Comparison of ENCODE assay signal across 20 mouse cellular contexts in the genomic region with DNA sequence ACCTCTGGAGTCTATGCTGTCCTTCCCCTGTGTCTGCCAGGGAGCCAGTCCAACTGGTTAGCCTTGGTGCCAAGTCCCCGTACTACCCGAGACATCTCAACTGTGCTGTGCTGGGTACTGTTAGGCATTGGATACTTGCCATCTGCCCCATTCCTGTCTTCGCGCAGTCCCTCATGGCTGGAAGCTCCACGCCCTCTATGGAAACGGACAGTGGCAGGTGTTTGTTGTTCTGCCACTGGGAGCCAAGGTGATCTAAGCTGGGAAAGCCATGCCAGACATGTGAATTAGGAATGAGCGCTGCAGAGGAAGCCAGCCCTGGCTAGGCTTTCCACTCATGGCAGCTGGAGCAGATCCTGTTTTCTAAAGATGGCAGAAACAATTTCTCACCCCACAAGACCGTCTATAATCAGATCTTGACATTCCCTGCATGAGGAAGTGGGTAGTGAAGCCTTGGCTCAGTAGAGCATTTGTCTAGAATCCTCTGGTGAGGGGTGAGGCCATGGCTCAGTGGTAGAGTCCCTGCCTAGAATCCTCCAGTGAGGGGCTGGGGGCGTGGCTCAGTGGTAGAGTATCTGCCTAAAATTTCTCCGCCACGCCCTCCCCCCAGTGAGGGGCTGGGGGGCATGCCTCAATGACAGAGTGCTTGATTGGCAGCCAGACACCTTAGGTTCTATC. TPM values are rescaled to one million over a fixed set of nuclear protein-coding genes. Genes with fewer than 3 reads are reported as not detected.
DNase-seq lines count a peak whose midpoint lies in the region; ATAC-seq and TF ChIP-seq lines count a peak whose summit lies in the region.
"Had no signal": no experiment of that assay in that cellular context is flagged by ENCODE, and none has a peak within 500 bp of the region (broad histone marks: within the 10 kb centered on the region; RNA-seq: fewer than 3 reads in every experiment).

No protein-coding gene starts in this region.

- no peak for TF ChIP-seq CTCF in C2C12 (IDR thresholded peaks at IDR 0.05; ENCODE audit: control insufficient read depth, insufficient read depth, insufficient read length)

- H3K9me3 ChIP-seq in heart, embryonic 11.5 days (replicated peaks; ENCODE audit: control insufficient read depth, low read length), result 0 out of 2 replicates have a peak, but pooled peaks cover 2% of the 10 kb centered on the region
- H3K9me3 ChIP-seq: forebrain, embryonic 15.5 days; liver, embryonic 15.5 days; neural tube, embryonic 15.5 days had no signal

- peak; percentile 61 for DNase-seq in heart, adult 8-10 months (ENCODE audit: low spot score)
- peak; percentile 70 to 85 for DNase-seq in gastrocnemius, adult 8-10 months (ENCODE audit: low spot score in 2 of 2)
- peak; percentile 74 to 84 for DNase-seq in heart, postnatal 10 days
- no peak for DNase-seq in layer of hippocampus, adult 18-20 months (ENCODE audit: low spot score in 2 of 2)
- DNase-seq in kidney, postnatal 10 days, result no peak
- DNase-seq: adrenal gland, postnatal 36 days; retina, postnatal 1 day; spleen, adult 18-20 months had no signal

- H3K27me3 ChIP-seq in heart, embryonic 11.5 days (ENCODE audit: control insufficient read depth, insufficient read depth, low read length), result no peaks in the 10 kb centered on the region
- H3K27me3 ChIP-seq in C2C12 (ENCODE audit: control insufficient read depth, insufficient read depth, insufficient read length), result no peaks in the 10 kb centered on the region
- H3K27me3 ChIP-seq: forebrain, embryonic 15.5 days had no signal

- no peak overlapping the region for H3K4me3 ChIP-seq in heart, embryonic 11.5 days (ENCODE audit: low read depth, low read length)
- no peak overlapping the region for H3K4me3 ChIP-seq in C2C12 (ENCODE audit: insufficient read depth, poor library complexity, severe bottlenecking)
- H3K4me3 ChIP-seq: forebrain, embryonic 15.5 days; liver, embryonic 15.5 days; neural tube, embryonic 15.5 days had no signal

- H3K4me2 ChIP-seq in heart, embryonic 11.5 days, result no peak overlapping the region
- H3K4me2 ChIP-seq: forebrain, embryonic 15.5 days; liver, embryonic 15.5 days; neural tube, embryonic 15.5 days had no signal

- no peak for ATAC-seq in heart, embryonic 11.5 days (replicated peaks; ENCODE audit: insufficient number of reproducible peaks, low FRiP score, low TSS enrichment)
- no peak for ATAC-seq in activated CD4-positive, CD25-positive, alpha-beta regulatory T cell, adult 4 months
- ATAC-seq: forebrain, embryonic 15.5 days had no signal

- no peaks in the 10 kb centered on the region for H3K36me3 ChIP-seq in heart, embryonic 11.5 days (ENCODE audit: control insufficient read depth, insufficient read depth, low read length)
- H3K36me3 ChIP-seq in C2C12 (ENCODE audit: control insufficient read depth, insufficient read depth), result no peaks in the 10 kb centered on the region
- H3K36me3 ChIP-seq: forebrain, embryonic 15.5 days; G1E; neural tube, embryonic 15.5 days had no signal

- H3K27ac ChIP-seq in heart, embryonic 11.5 days (ENCODE audit: low read depth, low read length), result no peak overlapping the region
- H3K27ac ChIP-seq: forebrain, embryonic 15.5 days; kidney, postnatal 0 days; liver, embryonic 15.5 days; neural tube, embryonic 15.5 days had no signal

- intact Hi-C loops in heart, postnatal 10 days (cut with DNase I), result no loop called here

- no peaks in the 10 kb centered on the region for H3K4me1 ChIP-seq in heart, embryonic 11.5 days (ENCODE audit: control insufficient read depth, insufficient read depth, low read length)
- H3K4me1 ChIP-seq: forebrain, embryonic 15.5 days; liver, embryonic 15.5 days; neural tube, embryonic 15.5 days had no signal

- H3ac ChIP-seq in C2C12 (ENCODE audit: control insufficient read depth, insufficient read length, low read depth), result no peak overlapping the region

- H3K9ac ChIP-seq in heart, embryonic 11.5 days (ENCODE audit: low read depth, low read length), result no peak overlapping the region
- H3K9ac ChIP-seq: forebrain, embryonic 15.5 days; liver, embryonic 15.5 days; neural tube, embryonic 15.5 days had no signal

- no peaks in the 10 kb centered on the region for H3K79me3 ChIP-seq in C2C12 (ENCODE audit: low read depth)

- no peaks in the 10 kb centered on the region for H3K79me2 ChIP-seq in C2C12 (ENCODE audit: control insufficient read depth, insufficient read depth)

- WGBS in heart, embryonic 11.5 days (ENCODE audit: insufficient replicate concordance), result 82% methylated on average over 11 of the region's 11 CpGs

TF ChIP-seq in C2C12, 6 proteins besides CTCF, POLR2A, EP300 and RAD21:
- TF ChIP-seq FOSL1 (IDR thresholded peaks at IDR 0.05; ENCODE audit: insufficient read depth, low read length, poor library complexity, severe bottlenecking) (no peak), MYOD1 (IDR thresholded peaks at IDR 0.05; ENCODE audit: control insufficient read depth, insufficient read length, low read depth) (peak; percentile 39)

RNA-seq across cellular contexts. Expression of a gene that starts 6.4 kb away (rescaled TPM):
- total RNA-seq in heart, adult 8-10 months (2022), result 100 to 1,000 TPM; 185 to 199 (median 197) TPM
- polyA plus RNA-seq in heart, embryonic 11.5 days (2014; fragmentation: Nextera tagmentation; extraction: Ambion mirVana), result 163 and 173 TPM in 2 replicates
- 1.7 TPM for polyA plus RNA-seq in C2C12 (2012; fragmentation: generic; extraction: Trizol)
- 10 to 100 TPM; 16.7 to 24.4 (median 18.0) TPM for total RNA-seq in gastrocnemius, adult 8-10 months (2022)
- total RNA-seq in heart, postnatal 10 days (2021), result 100 to 1,000 TPM; 299 to 317 TPM
- polyA plus RNA-seq in activated CD4-positive, CD25-positive, alpha-beta regulatory T cell, adult 4 months (2017; shearing (Covaris generic)), result 1 to 10 TPM; 1.4 to 1.6 TPM
- 10 to 100 TPM; 12.4 to 12.9 TPM for total RNA-seq in layer of hippocampus, adult 18-20 months (2021)
- total RNA-seq: megakaryocyte progenitor cell, adult 5-6 weeks had no signal
- polyA plus RNA-seq: G1E had no signal

RNA-seq across cellular contexts. Expression of a gene that starts 19.4 kb away (rescaled TPM):
- total RNA-seq in heart, adult 8-10 months (2022), result under 1 TPM in 2 of 4 experiments, not detected in 2; 0.37 to 0.76 TPM
- 0.20 and 0.24 TPM in 2 replicates for polyA plus RNA-seq in heart, embryonic 11.5 days (2014; fragmentation: Nextera tagmentation; extraction: Ambion mirVana)
- not detected for polyA plus RNA-seq in C2C12 (2012; fragmentation: generic; extraction: Trizol)
- not detected for total RNA-seq in gastrocnemius, adult 8-10 months (2022)
- under 1 TPM in 1 of 2 experiments, not detected in 1; 0.50 TPM for total RNA-seq in heart, postnatal 10 days (2021)
- polyA plus RNA-seq in activated CD4-positive, CD25-positive, alpha-beta regulatory T cell, adult 4 months (2017; shearing (Covaris generic)), result not detected
- total RNA-seq in layer of hippocampus, adult 18-20 months (2021), result not detected
- total RNA-seq: adrenal gland, postnatal 36 days; G1E; layer of hippocampus, postnatal 10 days; left cerebral cortex, postnatal 14 days; megakaryocyte progenitor cell, adult 5-6 weeks had no signal
- polyA plus RNA-seq: forebrain, embryonic 15.5 days; G1E; testis, adult 2 months had no signal

RNA-seq across cellular contexts. Expression of a gene that starts 26.9 kb away (rescaled TPM):
- 10 to 100 TPM; 24.8 to 37.3 (median 34.9) TPM for total RNA-seq in heart, adult 8-10 months (2022)
- 87.0 and 100 TPM in 2 replicates for polyA plus RNA-seq in heart, embryonic 11.5 days (2014; fragmentation: Nextera tagmentation; extraction: Ambion mirVana)
- polyA plus RNA-seq in C2C12 (2012; fragmentation: generic; extraction: Trizol), result 26.7 TPM
- total RNA-seq in gastrocnemius, adult 8-10 months (2022), result 1 to 10 TPM; 1.0 to 1.8 (median 1.5) TPM
- 10 to 100 TPM; 43.1 to 45.2 TPM for total RNA-seq in heart, postnatal 10 days (2021)
- under 1 TPM in 1 of 2 experiments, not detected in 1; 0.56 TPM for polyA plus RNA-seq in activated CD4-positive, CD25-positive, alpha-beta regulatory T cell, adult 4 months (2017; shearing (Covaris generic))
- total RNA-seq in layer of hippocampus, adult 18-20 months (2021), result 1 to 10 TPM; 5.0 to 5.1 TPM

RNA-seq across cellular contexts. Expression of a gene that starts 45.4 kb away (rescaled TPM):
- total RNA-seq in heart, adult 8-10 months (2022), result 1 to 10 TPM; 2.1 to 4.4 (median 3.5) TPM
- 1.0 and 1.5 TPM in 2 replicates for polyA plus RNA-seq in heart, embryonic 11.5 days (2014; fragmentation: Nextera tagmentation; extraction: Ambion mirVana)
- 7.8 TPM for polyA plus RNA-seq in C2C12 (2012; fragmentation: generic; extraction: Trizol)
- under 1 TPM; 0.58 to 0.62 (median 0.61) TPM for total RNA-seq in gastrocnemius, adult 8-10 months (2022)
- 1 to 10 TPM; 5.6 to 5.7 TPM for total RNA-seq in heart, postnatal 10 days (2021)
- 10 to 100 TPM; 15.9 to 19.5 TPM for polyA plus RNA-seq in activated CD4-positive, CD25-positive, alpha-beta regulatory T cell, adult 4 months (2017; shearing (Covaris generic))
- 1 to 10 TPM in 1 of 2 experiments, under 1 TPM in 1; 0.27 to 1.1 TPM for total RNA-seq in layer of hippocampus, adult 18-20 months (2021)

Comparison
In these comparisons a context has a peak if more than half of its experiments do, and no peak if none do; other contexts are left out.
1. DNase-seq: peak in heart, adult 8-10 months (single experiment), gastrocnemius, adult 8-10 months (2 of 2) and heart, postnatal 10 days (2 of 2); none in layer of hippocampus, adult 18-20 months (0 of 2) and kidney, postnatal 10 days (single experiment).
2. RNA of a gene that starts 6.4 kb away (total RNA-seq): 299 to 317 TPM in heart, postnatal 10 days and 185 to 199 TPM in heart, adult 8-10 months; 16.7 to 24.4 TPM in gastrocnemius, adult 8-10 months and 12.4 to 12.9 TPM in layer of hippocampus, adult 18-20 months; every median in the first group is over 4 times any median in the second.
3. RNA of a gene that starts 26.9 kb away (total RNA-seq): 43.1 to 45.2 TPM in heart, postnatal 10 days and 24.8 to 37.3 TPM in heart, adult 8-10 months; 5.0 to 5.1 TPM in layer of hippocampus, adult 18-20 months and 1.0 to 1.8 TPM in gastrocnemius, adult 8-10 months; every median in the first group is over 4 times any median in the second.